Mouse (Mus musculus) kidney, embryonic 15.5 days (tissue): ENCODE data around the gene Hspb9. TPM values are rescaled to one million over a fixed set of nuclear protein-coding genes. Genes with fewer than 3 reads are reported as not detected.

Source experiments
- ATAC-seq: fragments of 200-750 bp; cut with Nextera tagmentation; replicated peaks from 2 replicates; pipeline ENCODE4 v1.8.0; 2017; ENCODE audit warnings: moderate TSS enrichment; ENCODE audit not compliant: low FRiP score
- H3K27ac ChIP-seq: fragments of 300-500 bp; sonication (generic); 2 replicates; pipeline ENCODE4 v1.5.1; 2015; ENCODE audit warnings: mild to moderate bottlenecking, inconsistent platforms
- H3K27me3 ChIP-seq: fragments of 300-500 bp; sonication (generic); 2 replicates; pipeline ENCODE4 v1.6.1; 2015; ENCODE audit warnings: inconsistent platforms
- H3K36me3 ChIP-seq: fragments of 300-500 bp; sonication (generic); 2 replicates; pipeline ENCODE4 v1.6.1; 2015; ENCODE audit warnings: inconsistent platforms
- H3K4me1 ChIP-seq: fragments of 300-500 bp; sonication (generic); 2 replicates; pipeline ENCODE4 v1.6.1; 2015; ENCODE audit warnings: inconsistent platforms
- H3K4me2 ChIP-seq: fragments of 300-500 bp; sonication (generic); 2 replicates; pipeline ENCODE4 v1.6.1; 2015; ENCODE audit warnings: moderate library complexity, mild to moderate bottlenecking, inconsistent platforms
- H3K4me3 ChIP-seq: fragments of 300-500 bp; sonication (generic); replicated peaks from 2 replicates; pipeline ENCODE4 v1.5.1; 2015; ENCODE audit warnings: mild to moderate bottlenecking, inconsistent platforms
- H3K9ac ChIP-seq: fragments of 300-500 bp; sonication (generic); 2 replicates; pipeline ENCODE4 v1.6.1; 2015; ENCODE audit warnings: mild to moderate bottlenecking, inconsistent platforms
- H3K9me3 ChIP-seq: fragments of 300-500 bp; sonication (generic); replicated peaks from 2 replicates; pipeline ENCODE4 v1.6.1; 2016; ENCODE audit warnings: inconsistent platforms
- WGBS: fragments of 180-500 bp; shearing (Covaris S2); methylation state at CpG from one replicate; pipeline ENCODE4 v1.1.7; 2015; ENCODE audit warnings: mixed read lengths; 5-methylcytosine and 5-hydroxymethylcytosine counted together
- polyA plus RNA-seq: library from polyadenylated mRNA; unstranded; fragments of >200 nt; fragmentation: Nextera tagmentation; extraction: Ambion mirVana; gene quantifications from 2 replicates; pipeline ENCODE4 v1.2.1, GENCODE M21; 2015

The Hspb9 gene
- polyA plus RNA-seq, 1 experiment from 2014 or later: not detected

DNA sequence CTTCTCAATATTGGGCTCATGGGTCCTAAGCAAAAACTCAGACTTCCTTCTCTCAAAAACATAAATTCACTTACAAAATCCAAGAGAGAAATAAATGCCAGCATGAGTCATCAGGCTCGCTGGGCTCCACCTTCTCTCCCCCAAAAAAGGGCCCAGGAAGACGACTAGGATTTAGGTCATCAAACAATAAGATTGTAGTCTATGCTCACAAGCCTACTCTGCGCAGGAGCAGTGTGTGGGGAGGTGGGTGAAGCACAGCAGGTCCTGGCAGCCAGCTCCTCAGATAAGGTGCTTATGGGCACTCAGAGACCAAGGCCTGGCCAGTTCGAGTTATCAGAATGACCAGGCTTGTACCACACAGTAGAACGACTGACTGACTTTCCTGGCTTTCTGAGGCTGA, 6.7 kb downstream of the Hspb9 start:
- Histone ChIP-seq H3K4me1 (peaks cover 41% of the 10 kb centered on the region), H3K9me3 (no peaks in the 10 kb centered on the region), H3K9ac (no peak overlapping the region), H3K27me3 (no peaks in the 10 kb centered on the region), H3K4me2 (no peak overlapping the region), H3K4me3 (no peak overlapping the region), H3K36me3 (peaks cover 42% of the 10 kb centered on the region), H3K27ac (no peak overlapping the region)
- WGBS: 72% methylated on average over 5 of the region's 5 CpGs
- ATAC-seq: no peak

DNA sequence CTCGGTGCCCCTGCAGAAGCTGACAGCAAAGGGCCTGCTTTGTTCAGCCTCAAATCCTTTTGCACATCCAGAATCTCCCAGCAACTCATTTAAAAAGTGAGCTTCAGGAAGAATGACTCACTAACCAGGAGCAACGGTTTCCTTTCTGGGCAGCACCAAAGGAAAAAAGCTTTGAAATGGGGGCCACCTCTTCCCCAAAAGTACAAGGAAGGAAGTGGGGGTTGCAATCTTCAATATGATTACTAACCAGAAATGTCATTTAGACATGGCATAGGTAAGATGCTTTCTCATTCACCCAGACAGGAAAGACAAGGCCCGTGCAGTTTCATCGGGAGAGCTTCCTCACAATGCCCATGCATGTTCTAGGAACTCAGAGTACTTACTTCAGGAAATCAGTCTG, 7.6 kb downstream of the Hspb9 start:
- Histone ChIP-seq H3K9ac (no peak overlapping the region), H3K36me3 (peaks cover 33% of the 10 kb centered on the region), H3K4me1 (peaks cover 43% of the 10 kb centered on the region), H3K4me3 (no peak overlapping the region), H3K9me3 (no peaks in the 10 kb centered on the region), H3K27ac (peak overlapping the region; percentile 57), H3K27me3 (no peaks in the 10 kb centered on the region), H3K4me2 (no peak overlapping the region)
- 70% methylated on average over 4 of the region's 4 CpGs for WGBS
- ATAC-seq: no peak

DNA sequence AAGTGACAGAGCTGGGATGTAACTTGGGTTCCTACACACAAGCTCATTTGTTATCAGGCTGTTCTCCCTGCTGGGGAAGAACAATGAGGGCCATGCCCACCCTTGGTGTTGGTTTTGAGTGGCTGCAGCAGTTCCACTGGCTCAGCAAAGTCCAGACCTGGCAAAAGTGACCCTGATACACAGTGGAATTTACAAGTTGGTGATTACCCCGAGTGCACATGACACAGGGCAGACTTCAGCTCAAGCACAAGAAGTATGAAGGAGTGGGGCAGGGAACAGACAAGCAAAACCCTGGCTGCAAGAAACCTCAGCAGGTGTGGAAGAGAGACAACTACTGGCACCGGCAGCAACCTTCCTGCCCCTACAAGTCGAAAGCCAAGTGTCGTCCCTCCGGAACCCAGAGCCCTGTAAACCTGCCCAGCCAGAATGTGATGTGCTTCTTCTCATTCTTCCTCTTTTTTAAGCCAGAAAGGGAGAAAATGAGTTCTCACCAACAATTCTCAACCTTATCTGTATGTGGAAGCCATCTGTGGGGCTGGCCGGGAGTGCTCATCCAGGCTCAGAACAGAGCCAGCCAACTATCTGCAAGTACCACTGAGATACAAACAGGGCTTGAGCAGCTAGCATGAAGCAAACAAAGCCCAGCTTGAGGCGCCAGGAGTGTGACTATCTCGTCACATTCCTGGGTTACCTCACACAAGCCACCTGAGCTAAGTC, 8.3 kb downstream of the Hspb9 start:
- Histone ChIP-seq H3K27me3 (no peaks in the 10 kb centered on the region), H3K4me3 (no peak overlapping the region), H3K36me3 (peaks cover 26% of the 10 kb centered on the region), H3K27ac (peak overlapping the region; percentile 57), H3K4me2 (no peak overlapping the region), H3K9me3 (no peaks in the 10 kb centered on the region), H3K4me1 (peaks cover 43% of the 10 kb centered on the region), H3K9ac (no peak overlapping the region)
- 77% methylated on average over 8 of the region's 8 CpGs for WGBS
- ATAC-seq: no peak

DNA sequence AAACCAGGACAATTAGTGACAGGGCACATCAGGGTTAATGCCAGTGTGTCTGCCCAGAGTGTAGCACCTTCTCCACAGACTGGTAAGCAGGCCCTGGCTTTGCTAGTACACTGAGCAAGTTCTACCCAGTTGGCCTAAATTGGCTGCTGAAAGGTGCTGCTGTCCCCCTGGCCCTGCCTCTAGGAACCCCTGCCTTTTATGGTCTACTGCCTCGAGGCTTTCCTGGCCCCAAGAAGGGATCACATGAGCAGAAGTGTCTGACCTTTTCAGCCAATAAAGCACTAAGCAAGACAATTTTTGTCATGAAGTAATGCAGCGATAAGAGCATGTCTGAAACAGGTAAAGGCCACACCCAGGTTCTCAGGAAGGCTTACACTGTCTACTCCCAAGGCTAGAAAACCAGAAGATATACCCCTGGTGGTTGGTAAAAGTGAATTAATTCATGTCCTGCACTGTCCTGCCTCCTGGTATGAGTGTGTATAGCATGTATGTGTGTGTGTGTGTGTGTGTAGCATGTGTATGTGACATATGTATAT, 8.9 kb downstream of the Hspb9 start:
- 53% methylated on average over 2 of the region's 2 CpGs for WGBS
- Histone ChIP-seq H3K4me3 (no peak overlapping the region), H3K9ac (no peak overlapping the region), H3K27ac (peak overlapping the region; percentile 57; the same call in 1 of the 2 replicates), H3K4me2 (no peak overlapping the region), H3K27me3 (no peaks in the 10 kb centered on the region), H3K4me1 (peaks cover 46% of the 10 kb centered on the region), H3K36me3 (peaks cover 20% of the 10 kb centered on the region), H3K9me3 (no peaks in the 10 kb centered on the region)
- ATAC-seq: no peak

DNA sequence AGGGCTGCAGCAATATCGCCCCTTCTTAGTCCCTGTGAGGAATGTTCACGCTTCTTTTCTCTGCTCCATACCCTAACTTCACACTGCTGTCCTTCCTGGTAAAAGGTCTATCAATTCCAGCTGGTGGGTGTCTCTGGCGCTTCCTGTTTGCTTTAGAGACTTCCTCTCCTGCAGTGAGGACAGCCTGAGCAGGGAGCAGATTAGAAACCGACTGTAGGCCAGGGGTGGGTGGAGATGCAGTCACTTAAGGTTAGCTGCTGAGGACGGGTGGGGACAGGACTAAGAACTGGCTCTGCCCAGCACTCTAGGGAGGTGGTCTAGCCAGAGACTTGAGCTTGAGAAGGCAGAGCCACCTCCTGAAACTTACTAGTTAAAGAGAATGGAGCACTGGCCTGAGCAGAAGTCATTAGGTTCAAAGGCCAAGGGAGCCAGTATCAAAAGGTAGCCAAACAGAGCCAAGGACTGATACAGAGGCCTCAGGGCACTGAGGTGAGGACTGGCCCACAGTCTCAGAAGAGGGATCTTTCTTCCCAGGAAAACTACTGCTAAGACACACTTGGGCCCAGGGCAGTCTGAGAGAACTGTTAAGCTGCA, 11.4 kb downstream of the Hspb9 start:
- Histone ChIP-seq H3K9ac (no peak overlapping the region), H3K27me3 (no peaks in the 10 kb centered on the region), H3K4me1 (peaks cover 45% of the 10 kb centered on the region), H3K4me2 (no peak overlapping the region), H3K4me3 (no peak overlapping the region), H3K36me3 (peaks cover 17% of the 10 kb centered on the region; the same call in 1 of the 2 replicates), H3K27ac (peak overlapping the region; percentile 68; the same call in 1 of the 2 replicates), H3K9me3 (no peaks in the 10 kb centered on the region)
- 34% methylated on average over 5 of the region's 5 CpGs for whole genome bisulfite sequencing
- no peak for ATAC-seq

DNA sequence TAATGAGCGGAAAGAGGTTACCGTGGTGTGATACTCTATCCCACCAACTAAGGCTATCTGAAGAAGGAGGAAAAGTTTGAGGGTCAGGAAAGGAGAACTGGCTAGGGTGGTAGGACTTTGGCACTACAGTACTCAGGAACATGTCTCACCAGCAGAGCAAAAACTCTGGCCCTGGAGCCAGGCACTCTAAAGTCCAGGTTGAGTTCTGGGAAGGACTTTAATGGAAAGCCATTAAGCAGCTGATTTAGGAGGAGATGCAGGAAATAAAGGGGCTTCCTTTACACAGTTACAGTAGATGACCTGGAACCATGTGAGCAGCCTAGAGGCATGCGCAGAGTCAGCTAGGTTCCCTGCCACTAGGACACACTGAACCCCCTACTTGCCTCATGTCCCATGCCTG, 13.6 kb downstream of the Hspb9 start:
- Histone ChIP-seq H3K4me3 (no peak overlapping the region), H3K36me3 (peaks cover 17% of the 10 kb centered on the region; the same call in 1 of the 2 replicates), H3K9me3 (no peaks in the 10 kb centered on the region), H3K4me1 (peaks cover 27% of the 10 kb centered on the region), H3K27me3 (no peaks in the 10 kb centered on the region), H3K27ac (no peak overlapping the region), H3K9ac (no peak overlapping the region), H3K4me2 (no peak overlapping the region)
- no peak for ATAC-seq
- whole genome bisulfite sequencing: 92% methylated on average over 3 of the region's 3 CpGs

DNA sequence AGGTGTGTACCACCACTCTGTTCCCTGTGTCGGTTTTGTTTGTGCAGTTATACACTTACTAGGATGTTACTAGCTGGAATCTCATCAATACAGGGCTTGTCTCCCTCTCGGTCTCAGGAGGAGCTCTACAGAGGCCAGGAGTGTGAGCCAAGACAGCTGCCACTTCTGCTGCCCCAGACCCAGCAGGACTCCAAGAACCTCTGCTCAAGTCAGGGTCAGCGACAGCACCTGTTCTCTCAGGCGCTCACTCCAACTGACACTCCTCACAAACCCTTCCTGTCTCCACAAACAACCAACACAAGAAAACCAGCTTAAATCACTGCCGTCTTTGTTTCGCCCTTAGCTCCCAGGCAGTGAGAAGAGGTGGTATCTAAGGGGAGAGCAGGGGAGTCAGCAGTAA, 15.0 kb downstream of the Hspb9 start:
- Histone ChIP-seq H3K4me2 (no peak overlapping the region), H3K9ac (no peak overlapping the region), H3K9me3 (no peaks in the 10 kb centered on the region), H3K27me3 (no peaks in the 10 kb centered on the region), H3K36me3 (peaks cover 24% of the 10 kb centered on the region; the same call in 1 of the 2 replicates), H3K4me3 (no peak overlapping the region), H3K4me1 (peaks cover 20% of the 10 kb centered on the region), H3K27ac (no peak overlapping the region)
- no peak for ATAC-seq
- WGBS: 83% methylated on average over 6 of the region's 6 CpGs

DNA sequence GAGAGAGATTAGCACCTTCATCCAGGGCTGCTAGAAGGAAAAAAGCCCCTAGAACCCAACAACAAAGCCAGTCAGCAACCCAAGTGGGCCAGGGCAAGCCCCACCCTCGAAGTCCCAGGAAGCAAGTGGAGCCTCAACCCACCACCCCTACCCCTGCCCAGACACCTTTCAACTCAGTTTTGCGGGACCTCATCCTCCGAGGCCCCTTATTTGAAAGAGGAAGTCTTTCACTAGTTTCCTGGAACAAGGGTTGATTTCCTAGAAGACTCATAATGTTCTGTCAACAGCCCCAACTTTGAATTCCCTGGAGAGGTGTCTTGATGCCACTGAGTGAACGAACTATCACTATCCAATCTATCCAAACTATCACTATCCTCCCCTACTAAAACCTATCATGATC, 16.3 kb downstream of the Hspb9 start:
- no peak overlapping the region for H3K4me2 ChIP-seq
- 87% methylated on average over 4 of the region's 4 CpGs for WGBS
- no peak overlapping the region for H3K27ac ChIP-seq
- H3K9me3 ChIP-seq: no peaks in the 10 kb centered on the region
- H3K27me3 ChIP-seq: no peaks in the 10 kb centered on the region
- ATAC-seq: no peak
- peaks cover 11% of the 10 kb centered on the region for H3K4me1 ChIP-seq
- no peak overlapping the region for H3K4me3 ChIP-seq
- H3K9ac ChIP-seq: no peak overlapping the region
- peaks cover 24% of the 10 kb centered on the region; the same call in 1 of the 2 replicates for H3K36me3 ChIP-seq

DNA sequence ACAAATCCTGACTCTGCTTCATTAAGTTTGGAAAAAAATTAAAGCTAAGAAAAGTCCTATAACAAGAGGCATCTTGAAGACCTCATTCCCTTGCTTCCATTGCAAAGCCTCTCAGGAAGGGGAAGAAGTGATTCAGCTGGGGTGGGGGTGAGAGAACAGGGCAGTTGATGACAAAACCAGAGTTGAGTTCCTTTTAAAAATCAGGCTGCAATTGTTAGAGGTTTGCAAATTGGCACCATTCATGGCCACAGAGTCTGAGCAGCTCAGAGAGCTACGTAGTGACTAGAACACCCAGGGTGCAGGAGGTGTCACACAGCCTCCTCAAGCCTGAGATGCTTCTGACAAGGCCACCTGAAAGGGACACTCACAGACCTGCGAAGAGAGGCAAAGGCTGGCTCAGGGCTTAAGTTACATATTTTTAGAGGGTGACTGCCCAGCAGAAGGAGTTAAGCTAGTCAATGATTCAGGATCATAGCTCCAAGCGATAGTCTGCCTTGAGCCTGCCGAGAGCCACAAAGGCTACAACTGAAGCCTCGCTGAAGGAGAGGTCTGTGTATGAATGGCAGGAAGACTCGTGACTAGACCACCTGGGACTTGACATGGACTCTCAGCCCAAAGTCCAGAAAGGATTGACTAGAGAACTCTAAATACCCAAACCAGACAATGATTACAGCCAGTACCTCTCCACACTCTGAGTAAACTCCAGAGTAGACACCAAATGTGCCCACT, 17.0 kb downstream of the Hspb9 start:
- H3K27ac ChIP-seq: no peak overlapping the region
- H3K4me2 ChIP-seq: no peak overlapping the region
- H3K4me1 ChIP-seq: peaks cover 10% of the 10 kb centered on the region
- no peak overlapping the region for H3K9ac ChIP-seq
- H3K9me3 ChIP-seq: no peaks in the 10 kb centered on the region
- H3K27me3 ChIP-seq: no peaks in the 10 kb centered on the region
- ATAC-seq: no peak
- H3K4me3 ChIP-seq: no peak overlapping the region
- H3K36me3 ChIP-seq: peaks cover 24% of the 10 kb centered on the region; the same call in 1 of the 2 replicates
- WGBS: 79% methylated on average over 6 of the region's 6 CpGs

DNA sequence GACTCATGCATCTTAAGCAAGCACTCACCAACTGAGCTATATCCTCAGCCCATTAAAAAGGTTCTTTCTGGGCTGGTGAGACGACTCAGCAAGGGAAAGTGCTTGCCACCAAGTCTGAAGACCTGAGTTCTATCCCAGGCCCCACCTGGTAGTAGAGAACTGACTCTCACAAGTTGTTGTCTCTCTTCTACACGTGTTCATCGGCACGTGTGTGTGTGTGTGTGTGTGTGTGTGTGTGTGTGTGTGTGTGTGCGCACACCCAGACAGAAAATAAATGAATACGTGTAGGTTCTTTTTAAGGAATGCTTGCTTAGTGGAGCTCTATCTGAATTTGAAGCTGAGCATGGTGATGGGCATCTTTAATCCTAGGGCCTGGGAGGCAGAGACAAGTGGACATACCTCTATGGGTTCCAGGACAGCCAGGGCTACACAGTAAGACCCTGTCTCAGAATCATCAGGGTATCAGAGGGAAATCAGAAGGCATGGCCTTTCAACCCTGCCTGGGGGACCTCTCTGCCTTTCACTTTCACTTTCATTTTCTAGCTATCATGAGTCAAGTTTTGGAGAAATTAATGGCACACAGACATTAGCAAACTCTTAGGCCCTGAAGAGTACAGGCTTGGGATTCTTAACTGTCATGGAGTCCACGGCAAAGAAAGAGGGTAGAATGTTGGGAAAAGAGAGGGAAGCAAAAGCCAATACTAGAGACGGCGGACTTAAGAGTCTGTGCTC, 21.6 kb downstream of the Hspb9 start:
- 90% methylated on average over 9 of the region's 9 CpGs for WGBS
- Histone ChIP-seq H3K27me3 (no peaks in the 10 kb centered on the region), H3K27ac (no peak overlapping the region), H3K4me3 (peak overlapping the region; percentile 67), H3K4me1 (peaks cover 26% of the 10 kb centered on the region), H3K4me2 (peak overlapping the region; percentile 65; the same call in 1 of the 2 replicates), H3K9me3 (no peaks in the 10 kb centered on the region), H3K9ac (0 out of 2 replicates have a peak overlapping the region, but pooled peaks have one; percentile 9), H3K36me3 (peaks cover 7% of the 10 kb centered on the region; the same call in 1 of the 2 replicates)
- no peak for ATAC-seq

DNA sequence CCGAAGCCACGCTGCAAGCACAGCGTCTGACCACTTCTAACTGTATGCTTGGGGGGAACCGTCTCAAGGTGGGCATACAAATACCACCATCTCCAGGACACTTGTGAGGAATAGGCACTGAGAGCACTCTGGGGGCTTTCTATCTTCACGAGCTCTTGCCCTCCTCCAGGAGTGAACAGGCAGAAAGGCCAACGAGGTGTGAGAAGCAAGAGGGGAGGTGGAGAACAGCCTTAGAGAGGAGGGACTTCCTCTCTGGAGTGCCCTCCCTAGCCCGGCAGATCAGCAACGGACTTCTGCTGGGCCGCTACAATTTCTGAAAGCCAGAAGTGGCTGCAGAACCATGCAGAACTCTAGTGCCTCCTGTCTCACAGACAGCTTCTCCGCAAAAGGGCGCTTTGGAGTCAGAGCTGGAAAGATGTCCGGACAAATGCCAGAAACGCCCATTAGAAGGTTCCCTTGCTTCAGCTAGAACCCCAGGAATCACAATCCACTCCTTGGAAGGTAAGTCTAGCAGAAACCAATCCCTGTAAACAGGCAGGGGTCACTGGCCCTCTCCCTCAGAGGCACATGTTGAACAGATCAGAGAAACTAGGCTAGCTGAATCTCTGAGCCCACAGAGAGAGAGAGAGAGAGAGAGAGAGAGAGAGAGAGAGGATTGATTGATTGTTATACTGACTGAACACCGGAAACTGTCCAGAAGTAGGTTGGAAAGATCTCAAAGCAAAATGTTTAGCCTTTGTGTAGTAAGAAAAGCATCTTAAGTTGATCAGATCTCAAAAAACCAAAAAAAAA, 22.5 kb downstream of the Hspb9 start:
- ATAC-seq: no peak
- 72% methylated on average over 14 of the region's 14 CpGs for WGBS
- H3K36me3 ChIP-seq: peaks cover 7% of the 10 kb centered on the region; the same call in 1 of the 2 replicates
- H3K4me3 ChIP-seq: peak overlapping the region; percentile 67
- H3K9ac ChIP-seq: 0 out of 2 replicates have a peak overlapping the region, but pooled peaks have one; percentile 9
- no peak overlapping the region for H3K27ac ChIP-seq
- H3K4me1 ChIP-seq: peaks cover 26% of the 10 kb centered on the region
- no peaks in the 10 kb centered on the region for H3K27me3 ChIP-seq
- H3K4me2 ChIP-seq: peak overlapping the region; percentile 65
- no peaks in the 10 kb centered on the region for H3K9me3 ChIP-seq
